ENCODE assay signal across 11 mouse cellular contexts in genomic region chr19:15836201-15836955, GRCm38 (mm10).
DNase-seq lines count a peak whose midpoint lies in the region; ATAC-seq and TF ChIP-seq lines count a peak whose summit lies in the region.
"Had no signal": no experiment of that assay in that cellular context is flagged by ENCODE, and none has a peak within 500 bp of the region (broad histone marks: within the 10 kb centered on the region; RNA-seq: fewer than 3 reads in every experiment).

No protein-coding gene starts in this region.

- H3K9ac ChIP-seq in kidney, embryonic 14.5 days (ENCODE audit: low read depth, low read length), result no peak overlapping the region
- no peak overlapping the region; the same call in 1 of the 2 replicates for H3K9ac ChIP-seq in MEL (ENCODE audit: control insufficient read depth, low read depth, low read length, poor library complexity, severe bottlenecking)
- no peak overlapping the region for H3K9ac ChIP-seq in embryonic facial prominence, embryonic 14.5 days (ENCODE audit: low read depth, low read length)
- H3K9ac ChIP-seq: embryonic facial prominence, embryonic 12.5 days; heart, embryonic 13.5 days; liver, embryonic 15.5 days had no signal

- no peak for DNase-seq in kidney, postnatal 25 days
- DNase-seq in MEL (ENCODE audit: low read depth, low spot score), result no peak
- DNase-seq in embryonic facial prominence, embryonic 14.5 days (ENCODE audit: low spot score), result peak; percentile 44
- DNase-seq in adrenal gland, postnatal 4 days (ENCODE audit: low spot score in 2 of 2), result no peak
- DNase-seq in left cerebral cortex, adult 8-10 months (ENCODE audit: low spot score in 2 of 2), result no peak
- DNase-seq in cerebellum, adult 9-11 months, result no peak

- 2% methylated on average over 7 of the region's 7 CpGs for WGBS in kidney, embryonic 14.5 days
- 59% methylated on average over 7 of the region's 7 CpGs for WGBS in embryonic facial prominence, embryonic 14.5 days

- no peaks in the 10 kb centered on the region for H3K27me3 ChIP-seq in kidney, embryonic 14.5 days (ENCODE audit: control insufficient read depth, insufficient read depth, low read length)
- no peaks in the 10 kb centered on the region for H3K27me3 ChIP-seq in MEL (ENCODE audit: control insufficient read depth in 1 of 2, insufficient read depth in 2 of 2, low read length in 2 of 2)
- H3K27me3 ChIP-seq in embryonic facial prominence, embryonic 14.5 days (replicated peaks; ENCODE audit: control insufficient read depth, insufficient read depth, low read length), result no peaks in the 10 kb centered on the region
- H3K27me3 ChIP-seq: embryonic facial prominence, embryonic 12.5 days; heart, embryonic 13.5 days; liver, embryonic 15.5 days had no signal

- H3K4me3 ChIP-seq in kidney, embryonic 14.5 days (ENCODE audit: low read length), result no peak overlapping the region
- H3K4me3 ChIP-seq in MEL (ENCODE audit: control insufficient read depth in 1 of 2, insufficient read depth in 1 of 2, low read depth in 2 of 2, low read length in 2 of 2), result no peak overlapping the region
- H3K4me3 ChIP-seq in embryonic facial prominence, embryonic 14.5 days (ENCODE audit: low read depth, low read length), result no peak overlapping the region
- H3K4me3 ChIP-seq: embryonic facial prominence, embryonic 12.5 days; heart, embryonic 13.5 days; liver, embryonic 15.5 days had no signal

- TF ChIP-seq EP300 in MEL (IDR thresholded peaks at IDR 0.05; ENCODE audit: low read depth in 1 of 2, low read length in 2 of 2), result no peak

- ATAC-seq in kidney, embryonic 14.5 days (ENCODE audit: low FRiP score, low TSS enrichment), result peak; percentile 64; the same call in 1 of the 2 replicates
- peak; percentile 68; the same call in 1 of the 2 replicates for ATAC-seq in embryonic facial prominence, embryonic 14.5 days (ENCODE audit: low read depth)
- peak; percentile 52 for ATAC-seq in megakaryocyte progenitor cell, adult 5-6 weeks (replicated peaks; ENCODE audit: poor library complexity)

- peaks cover 28% of the 10 kb centered on the region for H3K4me1 ChIP-seq in kidney, embryonic 14.5 days (ENCODE audit: control insufficient read depth, insufficient read depth, low read length)
- H3K4me1 ChIP-seq in MEL (ENCODE audit: control insufficient read depth in 1 of 2, insufficient read depth in 2 of 2, low read length in 2 of 2), result peaks cover 18 to 29% of the 10 kb centered on the region in 2 experiments
- no peaks in the 10 kb centered on the region for H3K4me1 ChIP-seq in embryonic facial prominence, embryonic 14.5 days (ENCODE audit: control insufficient read depth, insufficient read depth, low read length)

- TF ChIP-seq POLR2A in MEL (IDR thresholded peaks at IDR 0.05; ENCODE audit: control insufficient read depth in 1 of 2, insufficient read depth in 1 of 2, low read depth in 1 of 2, low read length in 2 of 2, poor library complexity in 1 of 2), result no peak

- no peaks in the 10 kb centered on the region for H3K9me3 ChIP-seq in kidney, embryonic 14.5 days (ENCODE audit: control insufficient read depth, low read length)
- no peaks in the 10 kb centered on the region for H3K9me3 ChIP-seq in MEL (replicated peaks; ENCODE audit: insufficient read depth, low read length)
- H3K9me3 ChIP-seq in embryonic facial prominence, embryonic 14.5 days (ENCODE audit: control insufficient read depth, low read length), result no peaks in the 10 kb centered on the region
- H3K9me3 ChIP-seq: embryonic facial prominence, embryonic 12.5 days; heart, embryonic 13.5 days; liver, embryonic 15.5 days had no signal

- TF ChIP-seq CTCF in MEL (IDR thresholded peaks at IDR 0.05 in 2 of 3, conservative IDR thresholded peaks at IDR 0.05 in 1 of 3; ENCODE audit: control insufficient read depth in 1 of 3, insufficient read depth in 1 of 3, low read depth in 2 of 3, low read length in 3 of 3, poor library complexity in 1 of 3, severe bottlenecking in 1 of 3), result no peak

- no peak overlapping the region for H3K4me2 ChIP-seq in kidney, embryonic 14.5 days (replicated peaks; ENCODE audit: low read depth, low read length)
- H3K4me2 ChIP-seq in embryonic facial prominence, embryonic 14.5 days (ENCODE audit: low read depth, low read length), result 0 out of 2 replicates have a peak overlapping the region, but pooled peaks have one; percentile 0
- H3K4me2 ChIP-seq: embryonic facial prominence, embryonic 12.5 days; liver, embryonic 15.5 days had no signal

- no peaks in the 10 kb centered on the region for H3K79me2 ChIP-seq in MEL (ENCODE audit: control insufficient read depth, insufficient read depth, low read length, poor library complexity)

- peak overlapping the region; percentile 71 for H3K27ac ChIP-seq in kidney, embryonic 14.5 days (ENCODE audit: low read depth, low read length)
- H3K27ac ChIP-seq in MEL (ENCODE audit: control insufficient read depth, low read depth, low read length), result peak overlapping the region; percentile 89
- no peak overlapping the region for H3K27ac ChIP-seq in embryonic facial prominence, embryonic 14.5 days (replicated peaks; ENCODE audit: low read depth, low read length)
- H3K27ac ChIP-seq: embryonic facial prominence, embryonic 12.5 days; heart, embryonic 13.5 days; liver, embryonic 15.5 days had no signal

- no peak for TF ChIP-seq RAD21 in MEL (IDR thresholded peaks at IDR 0.05; ENCODE audit: low read depth, low read length)

- no peaks in the 10 kb centered on the region for H3K36me3 ChIP-seq in kidney, embryonic 14.5 days (ENCODE audit: control insufficient read depth, insufficient read depth, low read length)
- H3K36me3 ChIP-seq in MEL (ENCODE audit: control insufficient read depth in 1 of 2, insufficient read depth in 2 of 2, low read length in 2 of 2), result peaks cover 0 to 24% of the 10 kb centered on the region in 2 experiments; a peak in 2 of 4 replicates
- H3K36me3 ChIP-seq in embryonic facial prominence, embryonic 14.5 days (ENCODE audit: control insufficient read depth, insufficient read depth, low read length), result no peaks in the 10 kb centered on the region
- H3K36me3 ChIP-seq: embryonic facial prominence, embryonic 12.5 days; heart, embryonic 13.5 days; liver, embryonic 15.5 days had no signal

TF ChIP-seq in MEL, 35 proteins besides CTCF, POLR2A, EP300 and RAD21:
- TF ChIP-seq ZC3H11A (IDR thresholded peaks at IDR 0.05; ENCODE audit: low read depth, low read length) (no peak), ZNF384 (IDR thresholded peaks at IDR 0.05; ENCODE audit: low read depth, low read length) (0 out of 2 replicates have a peak, but pooled peaks have one; percentile 17)
